Mouse (Mus musculus) heart, adult 9 months (tissue): Measurements from ENCODE around the gene Angpt4.

Source experiments
- DNase-seq, 2 experiments: peaks; one replicate each; pipeline ENCODE4 v3.0.0; 2022; ENCODE audit warnings: low spot score in 2 of 2

The Angpt4 gene

GRCm38 (mm10) chr2:151961284-151962196, 50.5 kb downstream of the Angpt4 start:
- DNase-seq: no peak

DNA sequence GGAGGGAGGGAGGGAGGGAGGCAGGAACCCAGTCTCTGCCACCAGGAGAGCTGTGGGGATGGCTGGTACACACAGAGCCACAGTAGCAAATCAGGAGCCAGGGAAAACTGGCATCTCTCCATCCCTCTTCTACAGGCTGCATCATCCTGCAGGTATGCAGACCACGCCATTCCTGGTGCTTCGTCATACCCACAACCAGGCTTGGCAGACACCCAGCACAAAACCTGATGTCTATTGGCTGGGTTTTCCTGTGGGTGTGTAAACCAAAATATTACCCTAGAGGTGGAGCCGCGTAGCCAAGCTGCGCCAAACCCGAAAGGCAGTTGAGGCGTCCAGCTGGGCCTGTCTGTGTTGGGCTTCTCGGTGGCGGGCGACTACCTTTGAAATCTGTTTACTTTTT, 51.5 kb downstream of the Angpt4 start:
- peak in 1 of 2 experiments; percentile 71 for DNase-seq

DNA sequence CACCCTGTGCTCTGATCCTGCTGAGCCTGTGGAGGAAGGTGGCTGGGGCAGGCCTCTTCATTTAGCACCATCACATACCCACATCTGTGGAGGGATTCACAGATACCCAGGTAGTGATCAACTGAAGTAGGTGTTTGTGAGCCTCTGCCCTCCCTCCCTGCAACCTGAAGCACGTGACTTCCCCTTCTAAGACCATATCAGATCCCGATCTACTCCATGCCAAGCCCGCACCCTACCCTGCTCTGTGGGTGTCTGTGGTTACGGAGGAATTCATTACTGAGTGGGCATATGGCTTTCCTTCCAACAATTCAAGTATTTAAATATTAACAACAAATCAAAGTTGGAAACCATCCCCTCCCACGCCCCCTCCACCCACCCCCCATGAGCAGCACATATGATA, 52.3 kb downstream of the Angpt4 start:
- no peak for DNase-seq

DNA sequence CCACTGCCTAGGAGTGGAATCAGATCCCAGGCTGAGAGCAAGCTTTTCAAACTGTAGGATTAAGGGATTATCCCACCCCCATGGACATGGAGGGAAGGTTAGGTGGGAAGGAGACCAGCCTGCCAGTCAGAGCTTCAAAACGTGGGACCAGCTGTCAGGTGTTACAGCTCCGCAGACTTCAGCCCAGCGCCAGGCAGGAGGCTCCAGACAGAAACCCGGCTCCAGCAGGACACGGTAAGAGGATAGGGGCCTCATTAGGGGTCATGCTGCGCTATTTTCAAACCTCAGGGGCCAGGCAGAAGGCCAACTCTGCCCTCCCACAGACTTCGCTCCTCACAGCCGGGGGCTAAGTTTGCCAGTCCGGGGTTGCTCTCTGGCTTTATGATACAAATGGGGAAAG, 53.0 kb downstream of the Angpt4 start:
- no peak for DNase-seq

DNA sequence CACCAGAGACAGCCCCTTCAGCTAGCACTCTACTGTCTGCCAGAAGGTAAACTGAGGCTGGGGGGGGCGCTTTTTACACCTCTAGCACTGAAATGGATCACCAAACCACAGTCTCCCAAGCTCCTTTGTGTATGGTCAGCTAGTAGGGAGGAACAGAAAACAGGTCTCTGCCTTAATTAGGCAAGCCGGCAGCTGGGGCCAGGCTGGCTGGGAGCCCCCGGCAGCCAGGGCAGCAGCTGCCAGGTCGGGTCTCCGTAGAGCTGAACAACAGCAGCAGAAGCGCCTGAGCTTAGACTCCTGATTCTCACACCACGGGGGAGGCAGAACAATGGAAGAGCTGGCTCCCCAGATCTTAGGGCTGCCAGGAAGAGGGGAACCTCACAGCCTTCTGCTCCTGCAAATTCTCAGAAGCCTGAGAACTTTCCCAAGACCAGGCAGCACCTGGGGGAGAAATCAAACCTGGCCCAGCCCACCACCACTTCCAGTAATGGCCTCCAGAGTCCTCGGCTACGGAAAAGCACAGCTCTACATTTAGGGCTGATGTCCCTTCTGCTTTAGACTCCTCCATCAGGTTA, 56.3 kb downstream of the Angpt4 start:
- DNase-seq: no peak

DNA sequence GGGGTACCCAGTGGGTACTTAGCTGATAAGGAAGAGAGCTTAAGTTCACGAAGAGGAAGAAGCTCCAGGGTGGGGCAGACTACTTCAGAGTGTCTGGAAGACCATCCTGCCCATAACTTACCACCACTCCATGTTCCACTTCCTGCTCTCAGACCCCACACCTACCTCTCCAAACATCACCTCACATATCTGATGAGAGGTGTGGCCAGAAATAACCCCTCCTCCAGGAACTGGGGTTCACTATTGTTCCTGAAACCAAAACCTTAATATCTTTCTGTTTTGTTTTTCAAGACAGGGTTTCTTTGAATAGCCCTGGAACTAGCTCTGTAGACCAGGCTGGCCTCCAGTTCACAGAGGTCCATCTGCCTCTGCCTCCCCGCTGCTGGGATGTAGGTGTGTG, 56.8 kb downstream of the Angpt4 start:
- no peak for DNase-seq

DNA sequence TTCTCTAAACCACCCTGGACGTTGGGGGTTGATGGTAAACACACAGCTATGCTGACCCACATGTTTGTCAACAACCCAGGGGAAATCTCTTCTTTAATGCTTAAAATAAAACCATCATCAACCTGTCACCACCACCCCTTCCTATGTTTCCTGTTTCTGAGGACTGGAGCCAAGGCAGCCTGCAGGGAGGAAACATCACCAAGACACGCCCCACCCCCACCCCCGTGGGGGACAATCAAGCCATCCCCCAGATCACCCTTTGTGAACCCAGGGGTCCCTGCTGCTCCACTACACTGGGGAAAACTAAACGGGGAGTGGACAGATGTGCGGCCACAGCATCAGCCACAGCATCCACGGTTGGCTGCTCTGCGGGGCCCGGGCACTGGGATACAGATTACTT, 57.4 kb downstream of the Angpt4 start:
- no peak for DNase-seq

DNA sequence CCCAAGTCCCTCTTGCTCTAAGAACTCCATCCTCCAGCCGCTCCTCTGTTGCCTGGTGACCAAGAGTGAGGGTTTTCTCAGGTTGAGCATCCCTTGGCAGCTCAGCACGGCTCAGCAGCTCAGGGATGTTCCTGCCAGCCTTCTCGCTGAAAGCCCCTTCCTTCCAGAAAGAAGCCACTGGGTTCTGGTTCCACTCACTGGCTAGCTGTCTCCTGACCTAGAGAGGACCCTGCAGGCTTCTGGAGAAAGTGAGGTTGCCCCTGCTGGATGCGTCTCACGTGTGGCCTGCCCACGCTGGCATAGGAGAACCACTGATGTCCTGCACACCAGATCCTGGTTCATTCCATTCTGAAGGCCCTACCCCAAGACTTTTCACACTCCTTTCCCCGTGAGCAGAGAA, 58.0 kb downstream of the Angpt4 start:
- no peak for DNase-seq

GRCm38 (mm10) chr2:151969396-151969795, 58.4 kb downstream of the Angpt4 start:
- DNase-seq: no peak

DNA sequence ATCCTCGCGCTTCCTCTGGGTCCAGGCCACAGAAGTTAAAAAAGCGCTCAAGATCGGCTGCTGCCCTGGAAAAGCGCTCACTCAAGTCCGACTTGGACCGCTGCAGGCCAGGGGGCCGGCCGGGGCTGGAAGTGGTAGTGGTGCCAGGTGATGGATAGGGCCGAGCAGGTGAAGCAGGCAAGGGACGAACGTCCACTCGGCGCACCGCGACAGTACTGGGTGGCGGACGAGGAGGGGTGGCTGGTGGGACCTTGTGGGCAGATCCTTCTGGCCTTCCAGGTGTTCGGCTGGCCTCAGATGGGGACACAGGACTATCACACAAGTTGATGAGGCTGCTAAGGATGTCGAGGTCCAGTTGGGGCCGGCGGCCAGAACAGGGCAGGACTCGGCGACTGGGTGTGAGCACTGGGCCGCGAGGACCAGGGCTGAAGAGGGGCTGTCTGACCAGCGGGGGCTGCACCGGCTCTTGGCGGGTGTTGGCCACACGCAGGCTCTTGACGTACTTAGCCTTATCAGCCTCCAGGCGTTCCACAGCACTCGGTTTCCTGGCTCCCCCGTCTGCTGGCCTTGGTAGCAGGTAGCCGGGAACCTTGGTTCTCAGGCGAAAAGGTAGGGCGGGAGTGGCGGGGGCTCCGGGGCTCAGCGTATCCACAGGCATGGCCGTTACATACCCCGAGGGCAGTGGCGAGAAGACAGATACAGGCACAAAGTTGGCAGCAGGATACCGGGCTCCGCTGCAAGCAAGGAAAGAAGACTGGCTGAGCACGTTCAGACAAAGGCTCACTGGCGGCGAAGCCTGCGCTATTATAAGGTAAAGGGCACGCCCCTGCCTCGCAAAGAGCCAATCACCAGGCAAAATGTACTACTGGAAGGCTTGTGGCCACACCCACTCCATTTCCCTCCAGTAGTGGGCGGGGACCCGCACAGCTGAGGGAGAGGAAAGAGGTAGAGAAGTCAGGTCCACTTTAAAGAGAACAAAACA, 59.5 kb downstream of the Angpt4 start:
- DNase-seq: peak; percentile 88

GRCm38 (mm10) chr2:151971748-151972147, 60.7 kb downstream of the Angpt4 start:
- no peak for DNase-seq

- no peak for DNase-seq
These were observed 62.0 kb downstream of the Angpt4 start for GRCm38 (mm10) chr2:151972880-151973594.

DNA sequence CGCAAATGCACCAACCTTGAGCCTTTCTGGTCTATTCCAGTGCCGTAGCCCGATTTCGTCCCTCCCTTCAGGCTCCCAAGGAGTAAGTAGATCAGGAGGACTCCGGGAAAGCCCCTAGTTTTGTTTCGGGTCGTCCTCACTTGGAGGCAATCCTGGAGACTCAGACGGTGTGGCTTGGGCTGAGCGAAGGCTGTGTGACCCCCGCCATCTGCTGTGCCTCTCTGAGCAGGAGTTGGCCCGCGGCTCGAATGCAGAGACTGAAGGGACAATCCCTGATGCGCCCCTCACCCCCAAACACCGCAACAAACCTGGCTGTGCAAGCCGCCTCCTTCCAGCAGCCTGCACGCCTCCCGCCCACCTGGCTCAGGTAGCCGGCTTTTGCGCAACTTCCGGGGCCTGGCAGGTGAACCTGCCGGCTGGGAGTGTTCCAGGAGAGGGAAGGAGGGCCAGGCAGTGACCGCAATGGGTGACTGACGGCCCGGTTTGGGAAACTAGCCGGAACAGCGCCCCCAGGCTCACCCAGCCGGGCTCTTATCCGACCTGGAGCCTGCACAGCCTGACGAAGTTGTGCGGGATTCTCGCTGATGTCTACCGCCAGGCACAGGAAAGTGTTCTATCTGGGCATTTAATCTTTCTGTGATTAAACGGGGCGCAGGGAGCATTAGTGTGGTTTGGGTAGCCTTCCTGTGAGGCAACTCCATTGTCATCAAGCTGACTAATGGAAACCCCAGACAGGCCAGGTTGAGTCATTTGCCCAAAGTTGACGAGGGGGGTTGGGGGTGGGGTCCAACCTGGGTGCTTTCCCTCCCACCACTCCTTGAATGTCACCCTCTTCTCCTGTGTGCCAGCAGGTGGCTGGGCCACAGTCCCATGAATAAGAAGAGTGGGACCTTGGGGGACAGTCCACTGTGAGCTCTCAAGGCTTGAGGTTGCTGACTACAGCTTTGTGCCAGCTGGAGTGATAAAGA, 62.9 kb downstream of the Angpt4 start:
- DNase-seq: no peak

- no peak for DNase-seq
These were observed 64.3 kb downstream of the Angpt4 start for GRCm38 (mm10) chr2:151975295-151975694.

- DNase-seq: no peak
These were observed 65.1 kb downstream of the Angpt4 start for GRCm38 (mm10) chr2:151976067-151976466.

DNA sequence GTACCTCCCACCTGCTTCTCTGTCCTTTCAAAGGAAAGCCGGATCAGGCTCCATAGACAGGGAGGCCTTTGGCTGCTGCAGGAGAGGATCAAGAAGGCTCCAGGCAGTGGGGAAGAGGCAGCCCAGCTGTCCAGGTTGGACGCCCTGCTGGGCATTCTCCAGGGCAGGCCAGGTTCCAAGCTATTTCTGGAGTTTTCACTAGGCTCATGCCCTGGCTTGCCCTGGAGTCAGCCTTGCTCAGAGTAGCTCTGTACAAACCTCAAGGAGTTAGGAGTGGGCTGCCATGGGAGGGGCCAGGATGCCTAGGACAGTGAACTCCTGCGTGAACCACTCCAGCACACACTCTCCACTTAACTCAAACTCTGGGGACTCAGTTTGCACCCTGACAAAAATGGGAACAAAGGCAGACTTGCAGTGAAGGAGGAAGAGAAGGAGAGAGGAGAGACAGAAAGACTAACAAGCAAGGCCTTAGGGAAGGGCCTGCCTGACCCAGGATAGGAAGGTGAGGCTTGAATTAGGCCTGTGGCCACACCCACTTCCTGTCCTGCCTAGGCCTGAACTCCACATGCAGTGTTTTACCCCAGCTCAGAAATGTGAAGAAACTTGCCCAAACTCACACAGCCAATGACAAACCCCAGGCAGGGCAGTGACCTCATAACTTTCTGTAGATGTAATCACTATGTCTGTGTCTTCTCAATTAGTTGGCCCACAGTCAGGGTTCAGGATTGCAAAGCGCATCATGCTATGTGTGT, 66.9 kb downstream of the Angpt4 start:
- DNase-seq: peak in 1 of 2 experiments; percentile 57

GRCm38 (mm10) chr2:151978494-151978893, 67.5 kb downstream of the Angpt4 start:
- DNase-seq: peak in 1 of 2 experiments; percentile 49

DNA sequence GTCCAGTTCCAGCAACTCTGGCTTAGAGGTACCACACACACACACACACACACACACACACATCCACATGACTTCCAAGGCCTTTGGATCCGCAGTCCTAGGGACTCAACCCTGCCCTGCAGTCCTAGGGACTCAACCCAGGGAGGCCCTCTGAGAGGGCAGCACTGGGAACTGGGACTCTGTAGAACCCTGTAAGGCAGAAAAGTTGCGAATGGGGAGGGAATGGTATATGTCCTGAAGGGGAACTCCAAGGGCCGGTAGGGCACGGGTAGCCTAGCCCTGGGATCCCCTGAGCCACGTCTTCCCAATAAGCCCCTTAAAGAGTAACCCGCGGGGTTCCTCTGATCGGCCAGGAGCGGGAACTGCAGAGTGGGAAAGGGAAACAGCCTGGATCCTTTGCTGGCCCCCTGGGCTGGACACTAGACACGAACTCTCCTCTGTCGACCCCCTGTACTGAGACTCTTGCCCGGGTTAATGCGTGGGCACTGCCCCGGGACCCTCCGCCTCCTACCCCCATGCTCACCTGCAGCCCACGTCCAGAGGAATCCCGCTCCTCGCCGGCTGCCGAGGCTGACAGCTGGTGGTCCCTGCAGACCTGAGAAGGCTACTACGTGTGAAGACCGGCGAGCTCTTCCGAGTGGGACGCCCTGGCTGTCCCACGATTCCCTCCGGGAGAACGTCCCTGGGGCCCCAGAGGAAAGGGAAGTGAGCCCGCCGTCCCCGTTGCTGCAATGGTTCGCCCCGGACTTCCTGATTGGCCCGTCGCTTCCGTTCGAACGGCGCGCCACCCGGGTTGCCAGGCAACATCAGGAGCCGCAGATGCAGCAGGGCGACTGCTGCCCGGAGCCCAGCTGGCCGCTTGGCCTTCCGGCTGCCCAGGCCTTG, 68.7 kb downstream of the Angpt4 start, which contains the start of gene Fam110a:
Gene Fam110a (minus strand): TSS at position 750 of the 885 bp plus-strand sequence.
- DNase-seq: peak; percentile 95
